Mouse (Mus musculus): ENCODE measurements at regions not wholly inside any gene's neighbourhood (a gene's known extent, or its start where the extent isn't known, plus 50 kb on each side); places are given as distances from the start of the nearest gene placed in this dataset.

- H3K79me2 ChIP-seq (replicated peaks; ENCODE audit: control insufficient read depth, extremely low read depth, insufficient read depth, poor library complexity, severe bottlenecking): no peaks in the 10 kb centered on the region
- no peak for TF ChIP-seq POLR2A (IDR thresholded peaks at IDR 0.05; ENCODE audit: low read depth, low read length)
- no peak for TF ChIP-seq USF1 (IDR thresholded peaks at IDR 0.05; ENCODE audit: low read depth, low read length)
- TF ChIP-seq ZMIZ1 (IDR thresholded peaks at IDR 0.05; ENCODE audit: low read depth, low read length): no peak
- no peak for TF ChIP-seq EP300 (IDR thresholded peaks at IDR 0.05; ENCODE audit: low read length)
- no peak for TF ChIP-seq CTCF (conservative IDR thresholded peaks at IDR 0.05 in 1 of 2, IDR thresholded peaks at IDR 0.05 in 1 of 2; ENCODE audit: low read depth in 2 of 2, low read length in 2 of 2)
- TF ChIP-seq MYC (IDR thresholded peaks at IDR 0.05; ENCODE audit: low read depth, low read length): no peak
- TF ChIP-seq ELF1 (IDR thresholded peaks at IDR 0.05; ENCODE audit: low read depth, low read length): no peak
- no peak for TF ChIP-seq SMC3 (IDR thresholded peaks at IDR 0.05; ENCODE audit: low read depth, low read length)
- TF ChIP-seq ZC3H11A (IDR thresholded peaks at IDR 0.05; ENCODE audit: low read depth, low read length): no peak
- no peak for TF ChIP-seq NRF1 (IDR thresholded peaks at IDR 0.05; ENCODE audit: low read depth, low read length)
- no peak for TF ChIP-seq KAT2A (IDR thresholded peaks at IDR 0.05; ENCODE audit: insufficient replicate concordance, low read length)
- no peak for TF ChIP-seq POLR2AphosphoS2 (IDR thresholded peaks at IDR 0.05; ENCODE audit: low read depth, low read length)
- TF ChIP-seq JUN (IDR thresholded peaks at IDR 0.05; ENCODE audit: insufficient read depth, low read depth, low read length): no peak
- TF ChIP-seq MAFK (IDR thresholded peaks at IDR 0.05; ENCODE audit: insufficient replicate concordance, low read length): no peak
- no peak overlapping the region for H3K9ac ChIP-seq (ENCODE audit: insufficient read depth, low read depth)
- no peaks in the 10 kb centered on the region for H3K36me3 ChIP-seq (replicated peaks in 1 of 2; ENCODE audit: control insufficient read depth in 1 of 2, insufficient read depth in 1 of 2, low read length in 1 of 2)
- no peaks in the 10 kb centered on the region for H3K27me3 ChIP-seq (replicated peaks)
- dilution Hi-C loops (cut with MboI; ENCODE audit: extremely low pct_ligation_motif_present, extremely low pct_unique_long_range_greater_than_20kb, low sequenced_read_pairs) (no loop called here), in situ Hi-C loops (cut with MboI; ENCODE audit: low pct_ligation_motif_present, low pct_unique_long_range_greater_than_20kb, low sequenced_read_pairs) (no loop called here)
- no peak overlapping the region for H3K27ac ChIP-seq (ENCODE audit: insufficient read depth, low read depth)
- peaks cover 14 to 32% of the 10 kb centered on the region in 2 experiments for H3K4me1 ChIP-seq (ENCODE audit: control insufficient read depth in 1 of 2, insufficient read depth in 2 of 2)
- no peak for DNase-seq (ENCODE audit: extremely low read depth)
- no peak overlapping the region for H3K4me2 ChIP-seq (ENCODE audit: insufficient read depth, low read depth, poor library complexity, severe bottlenecking)
- H3K4me3 ChIP-seq (replicated peaks in 1 of 3; ENCODE audit: low read depth in 2 of 3, low read length in 2 of 3, poor library complexity in 1 of 3): no peak overlapping the region
- peaks cover 7% of the 10 kb centered on the region for H3K9me3 ChIP-seq (replicated peaks; ENCODE audit: low read length)
Observed at GRCm38 (mm10) chr8:126788669-126789068, 157.0 kb downstream of the Tomm20 start.

- Histone ChIP-seq H3K27ac (ENCODE audit: insufficient read depth, low read depth) (no peak overlapping the region), H3K4me2 (ENCODE audit: insufficient read depth, low read depth, poor library complexity, severe bottlenecking) (no peak overlapping the region), H3K4me3 (replicated peaks in 1 of 3; ENCODE audit: low read depth in 2 of 3, low read length in 2 of 3, poor library complexity in 1 of 3) (no peak overlapping the region), H3K4me1 (ENCODE audit: control insufficient read depth in 1 of 2, insufficient read depth in 2 of 2) (peaks cover 11 to 34% of the 10 kb centered on the region in 2 experiments), H3K9me3 (replicated peaks; ENCODE audit: low read length) (peaks cover 7% of the 10 kb centered on the region), H3K79me2 (replicated peaks; ENCODE audit: control insufficient read depth, extremely low read depth, insufficient read depth, poor library complexity, severe bottlenecking) (no peaks in the 10 kb centered on the region), H3K27me3 (replicated peaks) (no peaks in the 10 kb centered on the region), H3K36me3 (replicated peaks in 1 of 2; ENCODE audit: control insufficient read depth in 1 of 2, insufficient read depth in 1 of 2, low read length in 1 of 2) (no peaks in the 10 kb centered on the region), H3K9ac (ENCODE audit: insufficient read depth, low read depth) (no peak overlapping the region)
- no peak for DNase-seq (ENCODE audit: extremely low read depth)
- TF ChIP-seq HCFC1 (IDR thresholded peaks at IDR 0.05; ENCODE audit: low read depth, low read length) (no peak), ZKSCAN1 (IDR thresholded peaks at IDR 0.05; ENCODE audit: borderline replicate concordance, low read depth, low read length) (no peak), JUN (IDR thresholded peaks at IDR 0.05; ENCODE audit: insufficient read depth, low read depth, low read length) (no peak), ELF1 (IDR thresholded peaks at IDR 0.05; ENCODE audit: low read depth, low read length) (no peak), MAFK (IDR thresholded peaks at IDR 0.05; ENCODE audit: insufficient replicate concordance, low read length) (no peak), RAD21 (IDR thresholded peaks at IDR 0.05; ENCODE audit: low read depth, low read length) (no peak), TCF12 (IDR thresholded peaks at IDR 0.05; ENCODE audit: low read depth, low read length) (no peak)
- in situ Hi-C loops (cut with MboI; ENCODE audit: low pct_ligation_motif_present, low pct_unique_long_range_greater_than_20kb, low sequenced_read_pairs) (no loop called here), dilution Hi-C loops (cut with MboI; ENCODE audit: extremely low pct_ligation_motif_present, extremely low pct_unique_long_range_greater_than_20kb, low sequenced_read_pairs) (no loop called here)
Observed at GRCm38 (mm10) chr8:126787398-126787797, 158.2 kb downstream of the Tomm20 start.
